Mouse (Mus musculus): ENCODE data around the gene Siae. TPM values are rescaled to one million over a fixed set of nuclear protein-coding genes. Genes with fewer than 3 reads are reported as not detected.

Gene Siae
- polyA plus RNA-seq, 1 experiment from 2014 or later = 9.0 TPM

DNA sequence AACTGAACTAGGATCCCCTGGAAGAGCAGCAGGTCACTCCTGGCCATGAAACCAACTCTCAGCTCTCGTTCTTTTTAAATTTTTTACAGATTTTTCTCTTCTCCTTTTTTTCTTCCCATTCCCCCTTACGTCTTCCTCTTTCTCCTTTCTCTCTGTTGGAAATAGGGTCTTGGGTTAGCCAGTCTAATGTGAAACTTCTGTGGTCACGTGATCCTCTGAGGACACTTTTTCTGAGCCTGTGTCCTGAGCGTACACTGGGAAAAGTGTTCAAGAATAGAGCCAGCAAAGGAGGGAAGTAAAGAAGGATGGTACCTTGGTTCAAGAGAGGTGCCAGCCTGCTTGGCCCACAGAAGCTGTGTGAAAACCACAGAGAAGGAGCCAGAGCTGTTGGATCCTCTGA is 34.9 kb downstream of the Siae start:
- H3K4me2 ChIP-seq = no peak overlapping the region
- H3K4me1 ChIP-seq (replicated peaks) = no peaks in the 10 kb centered on the region
- H3K27me3 ChIP-seq = no peaks in the 10 kb centered on the region
- ATAC-seq (replicated peaks; ENCODE audit: insufficient number of reproducible peaks, insufficient read depth, low FRiP score, low read depth) = no peak
- no peaks in the 10 kb centered on the region for H3K9me3 ChIP-seq (replicated peaks)
- no peaks in the 10 kb centered on the region for H3K36me3 ChIP-seq
- 72% methylated on average over 4 of the region's 4 CpGs for WGBS
- H3K9ac ChIP-seq = no peak overlapping the region
- H3K4me3 ChIP-seq = no peak overlapping the region
- no peak overlapping the region for H3K27ac ChIP-seq

- no peak overlapping the region for H3K4me3 ChIP-seq
Observed at GRCm38 (mm10) chr9:37592025-37592424, 36.5 kb downstream of the Siae start.

DNA sequence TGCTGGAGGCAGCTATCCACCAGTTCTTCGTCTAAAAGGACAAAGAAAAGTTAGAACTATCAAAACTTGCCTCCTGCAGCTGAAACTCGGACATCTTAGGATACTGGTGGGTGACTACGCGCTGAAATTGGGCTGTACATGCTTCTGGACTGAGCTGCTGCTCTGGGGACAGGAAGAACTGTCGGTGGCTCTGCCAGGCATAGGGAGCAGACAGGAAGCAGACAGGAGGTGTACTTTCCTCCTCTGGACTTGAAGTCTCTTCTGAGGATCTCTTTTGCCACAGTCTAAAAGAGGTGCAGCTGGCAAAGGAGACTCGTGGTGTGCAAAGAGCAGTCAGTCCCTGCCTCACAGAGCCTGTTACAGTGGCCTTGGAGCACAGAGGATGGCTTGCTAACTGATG is 37.1 kb downstream of the Siae start:
- Histone ChIP-seq H3K27me3 (no peaks in the 10 kb centered on the region), H3K9ac (no peak overlapping the region), H3K4me3 (no peak overlapping the region), H3K9me3 (replicated peaks) (no peaks in the 10 kb centered on the region), H3K4me1 (replicated peaks) (no peaks in the 10 kb centered on the region), H3K36me3 (no peaks in the 10 kb centered on the region), H3K4me2 (no peak overlapping the region), H3K27ac (no peak overlapping the region)
- no peak for ATAC-seq (replicated peaks; ENCODE audit: insufficient number of reproducible peaks, insufficient read depth, low FRiP score, low read depth)
- 53% methylated on average over 6 of the region's 6 CpGs for WGBS

More at GRCm38 (mm10) chr9:37592025-37592424, 36.5 kb downstream of the Siae start:
- H3K9me3 ChIP-seq (replicated peaks) = no peaks in the 10 kb centered on the region
- H3K4me1 ChIP-seq (replicated peaks) = no peaks in the 10 kb centered on the region
- no peak overlapping the region for H3K4me2 ChIP-seq
- no peak overlapping the region for H3K27ac ChIP-seq
- no peaks in the 10 kb centered on the region for H3K36me3 ChIP-seq
- H3K9ac ChIP-seq = no peak overlapping the region
- WGBS = 72% methylated on average over 2 of the region's 2 CpGs
- H3K27me3 ChIP-seq = no peaks in the 10 kb centered on the region
- no peak for ATAC-seq (replicated peaks; ENCODE audit: insufficient number of reproducible peaks, insufficient read depth, low FRiP score, low read depth)

DNA sequence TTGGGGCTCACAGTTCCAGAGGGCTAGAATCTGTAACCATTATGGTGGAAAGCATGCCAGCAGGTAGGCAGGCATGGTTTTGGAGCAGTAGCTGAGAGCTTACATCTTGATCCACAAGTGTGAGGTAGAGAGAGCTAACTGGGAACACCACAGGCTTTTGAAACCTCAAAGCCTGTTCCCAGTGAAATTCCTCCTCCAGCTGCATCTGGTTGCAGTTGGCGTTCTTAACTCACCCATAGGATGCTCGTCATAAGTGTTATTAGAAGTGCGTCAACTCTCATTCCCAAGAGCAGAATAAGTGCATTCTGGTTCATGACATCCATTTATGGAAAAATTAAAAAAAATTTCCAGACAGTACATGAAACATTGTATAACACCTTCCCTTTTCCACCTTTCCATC is 38.2 kb downstream of the Siae start:
- no peak overlapping the region for H3K9ac ChIP-seq
- H3K4me1 ChIP-seq (replicated peaks) = no peaks in the 10 kb centered on the region
- no peak overlapping the region for H3K27ac ChIP-seq
- ATAC-seq (replicated peaks; ENCODE audit: insufficient number of reproducible peaks, insufficient read depth, low FRiP score, low read depth) = no peak
- no peak overlapping the region for H3K4me2 ChIP-seq
- H3K36me3 ChIP-seq = no peaks in the 10 kb centered on the region
- H3K9me3 ChIP-seq (replicated peaks) = no peaks in the 10 kb centered on the region
- no peak overlapping the region for H3K4me3 ChIP-seq
- H3K27me3 ChIP-seq = no peaks in the 10 kb centered on the region
- WGBS = 85% methylated on average over 3 of the region's 3 CpGs

DNA sequence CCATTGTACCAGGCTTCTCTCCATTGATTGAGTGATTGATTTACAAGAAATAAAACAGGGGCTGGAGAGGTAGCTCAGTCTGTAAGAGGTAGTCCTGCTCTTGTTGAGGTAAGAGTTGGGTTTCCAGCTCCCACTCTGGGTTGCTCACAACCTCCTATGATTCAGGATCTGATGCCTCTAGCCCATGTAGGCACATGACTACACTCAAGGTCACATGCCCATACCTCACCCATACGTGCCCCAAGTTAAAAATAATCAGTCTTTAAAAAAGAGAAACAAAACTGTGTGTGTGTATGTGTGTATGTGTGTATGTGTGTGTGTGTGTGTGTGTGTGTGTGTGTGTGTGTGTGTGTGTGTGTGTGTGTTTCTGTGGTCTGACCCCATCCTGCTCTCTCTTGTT is 40.1 kb downstream of the Siae start:
- 70% methylated on average over 1 of the region's 1 CpGs for WGBS
- Histone ChIP-seq H3K27me3 (no peaks in the 10 kb centered on the region), H3K4me2 (no peak overlapping the region), H3K4me3 (no peak overlapping the region), H3K4me1 (replicated peaks) (no peaks in the 10 kb centered on the region), H3K9ac (no peak overlapping the region), H3K9me3 (replicated peaks) (no peaks in the 10 kb centered on the region), H3K27ac (no peak overlapping the region), H3K36me3 (no peaks in the 10 kb centered on the region)
- ATAC-seq (replicated peaks; ENCODE audit: insufficient number of reproducible peaks, insufficient read depth, low FRiP score, low read depth) = no peak

- 84% methylated on average over 2 of the region's 2 CpGs for WGBS
- no peak overlapping the region for H3K4me2 ChIP-seq
Observed at GRCm38 (mm10) chr9:37598637-37599036, 43.1 kb downstream of the Siae start.

GRCm38 (mm10) chr9:37600538-37601205 is 45.2 kb downstream of the Siae start:
- WGBS = 88% methylated on average over 2 of the region's 2 CpGs
- ATAC-seq (replicated peaks; ENCODE audit: insufficient number of reproducible peaks, insufficient read depth, low FRiP score, low read depth) = no peak
- no peak overlapping the region for H3K4me3 ChIP-seq

More at GRCm38 (mm10) chr9:37598637-37599036, 43.1 kb downstream of the Siae start:
- Histone ChIP-seq H3K4me1 (replicated peaks) (no peaks in the 10 kb centered on the region), H3K27me3 (no peaks in the 10 kb centered on the region), H3K4me3 (no peak overlapping the region), H3K9ac (no peak overlapping the region), H3K27ac (no peak overlapping the region), H3K36me3 (no peaks in the 10 kb centered on the region), H3K9me3 (replicated peaks) (no peaks in the 10 kb centered on the region)
- ATAC-seq (replicated peaks; ENCODE audit: insufficient number of reproducible peaks, insufficient read depth, low FRiP score, low read depth) = no peak

DNA sequence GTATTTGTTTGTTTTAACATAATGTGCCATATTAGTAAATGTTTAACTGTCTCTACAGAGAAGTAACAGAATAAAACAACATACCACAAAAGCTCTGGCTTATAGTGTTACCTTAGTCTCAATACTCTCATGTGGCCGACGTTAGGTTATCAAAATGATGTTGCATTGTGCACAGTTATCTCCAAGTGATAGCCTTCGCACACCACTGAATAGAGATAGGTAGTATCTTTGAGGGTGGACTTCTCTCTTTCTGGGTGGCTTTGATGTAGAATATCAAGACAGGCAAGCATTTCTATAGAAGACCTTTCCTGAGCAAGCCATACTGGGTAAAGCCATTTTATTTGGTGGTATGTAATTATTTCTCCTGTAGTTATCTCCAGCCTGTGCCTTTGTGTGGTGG is 49.6 kb downstream of the Siae start:
- Histone ChIP-seq H3K4me1 (replicated peaks) (no peaks in the 10 kb centered on the region), H3K9me3 (replicated peaks) (no peaks in the 10 kb centered on the region), H3K36me3 (no peaks in the 10 kb centered on the region), H3K27ac (no peak overlapping the region), H3K4me2 (no peak overlapping the region), H3K27me3 (no peaks in the 10 kb centered on the region), H3K9ac (no peak overlapping the region), H3K4me3 (no peak overlapping the region)
- WGBS = 74% methylated on average over 3 of the region's 3 CpGs
- no peak for ATAC-seq (replicated peaks; ENCODE audit: insufficient number of reproducible peaks, insufficient read depth, low FRiP score, low read depth)

More at GRCm38 (mm10) chr9:37600538-37601205, 45.2 kb downstream of the Siae start:
- no peaks in the 10 kb centered on the region for H3K9me3 ChIP-seq (replicated peaks)
- H3K27me3 ChIP-seq = no peaks in the 10 kb centered on the region
- H3K9ac ChIP-seq = no peak overlapping the region
- H3K4me2 ChIP-seq = no peak overlapping the region
- H3K36me3 ChIP-seq = no peaks in the 10 kb centered on the region
- H3K4me1 ChIP-seq (replicated peaks) = no peaks in the 10 kb centered on the region
- no peak overlapping the region for H3K27ac ChIP-seq

DNA sequence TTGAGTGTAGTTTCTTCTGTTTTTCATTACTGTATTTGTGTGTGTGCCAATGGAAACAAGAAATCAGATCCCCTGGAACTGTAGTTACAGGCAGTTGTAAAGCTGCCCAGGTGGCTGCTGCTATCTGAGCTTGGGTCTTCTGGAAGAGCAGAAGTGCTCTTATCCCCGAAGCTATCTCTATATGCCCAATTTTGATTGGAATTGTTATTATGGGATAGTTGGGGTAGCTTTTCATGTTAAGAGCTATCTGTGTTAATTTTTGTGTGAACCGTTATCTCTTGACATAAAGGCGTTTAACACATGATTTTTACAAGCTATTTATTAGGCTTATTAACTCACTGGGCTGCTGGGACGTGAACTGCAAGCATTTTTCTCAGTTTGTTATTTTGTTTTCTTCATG is 54.1 kb downstream of the Siae start:
- Histone ChIP-seq H3K27me3 (no peaks in the 10 kb centered on the region), H3K27ac (no peak overlapping the region), H3K4me1 (replicated peaks) (peaks cover 9% of the 10 kb centered on the region), H3K9me3 (replicated peaks) (no peaks in the 10 kb centered on the region), H3K9ac (no peak overlapping the region), H3K36me3 (no peaks in the 10 kb centered on the region), H3K4me2 (no peak overlapping the region), H3K4me3 (no peak overlapping the region)
- 70% methylated on average over 4 of the region's 4 CpGs for WGBS
- ATAC-seq (replicated peaks; ENCODE audit: insufficient number of reproducible peaks, insufficient read depth, low FRiP score, low read depth) = no peak

DNA sequence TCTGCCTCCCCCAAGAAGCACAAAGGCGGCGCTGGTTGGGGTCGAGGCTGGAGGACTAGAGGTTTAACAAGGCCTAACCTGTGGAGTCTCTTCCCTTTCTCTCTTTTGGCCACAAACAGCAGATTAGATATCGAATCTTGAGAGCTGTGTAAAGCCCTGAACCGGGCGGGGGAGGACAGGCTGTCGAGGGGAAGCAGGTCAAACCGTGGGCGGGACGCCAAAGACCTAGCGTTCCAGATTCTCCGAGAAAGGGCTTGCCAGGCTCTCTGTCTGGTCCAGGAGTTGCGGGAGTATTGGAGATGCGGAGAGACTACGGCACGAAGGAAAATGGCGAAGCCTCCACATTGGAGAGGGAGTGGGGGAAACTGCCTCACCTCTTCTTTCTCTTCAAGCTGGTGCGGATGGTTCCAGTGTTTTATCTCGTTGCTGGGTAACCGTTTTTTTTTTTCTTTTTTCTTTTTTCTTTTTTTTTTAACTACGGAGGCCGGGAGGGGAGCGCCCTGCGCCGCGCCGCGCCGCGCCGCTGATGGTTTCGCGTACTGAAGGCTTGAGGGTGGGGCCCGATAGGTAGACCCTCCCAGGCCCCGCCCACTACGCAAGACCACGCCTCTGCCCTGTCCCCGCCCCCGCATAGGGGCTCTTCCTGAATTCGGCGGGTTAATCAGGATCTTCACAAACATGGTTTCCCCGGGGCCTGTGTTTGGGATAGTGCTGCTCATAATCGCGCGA is 57.8 kb downstream of the Siae start, which contains the start of gene Spa17:
Gene Spa17 (minus strand): TSS at position 541 of the 729 bp plus-strand sequence.
- H3K27me3 ChIP-seq = no peaks in the 10 kb centered on the region
- H3K4me1 ChIP-seq (replicated peaks) = peaks cover 9% of the 10 kb centered on the region
- under 1% methylated on average over 45 of the region's 45 CpGs for WGBS
- peak within 1 kb of the TSS; percentile 87 for H3K27ac ChIP-seq
- peak within 1 kb of the TSS; percentile 79 for H3K4me3 ChIP-seq
- H3K9me3 ChIP-seq (replicated peaks) = no peaks in the 10 kb centered on the region
- peak; percentile 97 for ATAC-seq (replicated peaks; ENCODE audit: insufficient number of reproducible peaks, insufficient read depth, low FRiP score, low read depth)
- H3K4me2 ChIP-seq = peak within 1 kb of the TSS; percentile 84
- H3K9ac ChIP-seq = peak within 1 kb of the TSS; percentile 69
- no peaks in the 10 kb centered on the region for H3K36me3 ChIP-seq

GRCm38 (mm10) chr9:37613911-37614280 is 58.4 kb downstream of the Siae start:
- 20% methylated on average over 6 of the region's 6 CpGs for WGBS
- Histone ChIP-seq H3K36me3 (no peaks in the 10 kb centered on the region), H3K4me3 (peak overlapping the region; percentile 79), H3K27ac (peak overlapping the region; percentile 87), H3K27me3 (no peaks in the 10 kb centered on the region), H3K4me1 (replicated peaks) (peaks cover 9% of the 10 kb centered on the region), H3K4me2 (peak overlapping the region; percentile 84), H3K9ac (peak overlapping the region; percentile 53), H3K9me3 (replicated peaks) (no peaks in the 10 kb centered on the region)
- ATAC-seq (replicated peaks; ENCODE audit: insufficient number of reproducible peaks, insufficient read depth, low FRiP score, low read depth) = 0 out of 2 replicates have a peak, but pooled peaks have one; percentile 3

All from heart, embryonic 15.5 days (tissue).